Comparison of ENCODE assay signal across 23 mouse cellular contexts in genomic region chr9:118653436-118653835, GRCm38 (mm10). TPM values are rescaled to one million over a fixed set of nuclear protein-coding genes. Genes with fewer than 3 reads are reported as not detected.
DNase-seq lines count a peak whose midpoint lies in the region; ATAC-seq and TF ChIP-seq lines count a peak whose summit lies in the region.
"Had no signal": no experiment of that assay in that cellular context is flagged by ENCODE, and none has a peak within 500 bp of the region (broad histone marks: within the 10 kb centered on the region; RNA-seq: fewer than 3 reads in every experiment).

No protein-coding gene starts in this region.

- H3K9me3 ChIP-seq in kidney, embryonic 15.5 days (replicated peaks), result no peaks in the 10 kb centered on the region
- peaks cover 5% of the 10 kb centered on the region; the same call in 1 of the 2 replicates for H3K9me3 ChIP-seq in embryonic facial prominence, embryonic 10.5 days
- H3K9me3 ChIP-seq: forebrain, embryonic 12.5 days; heart, embryonic 15.5 days; hindbrain, embryonic 15.5 days; intestine, embryonic 15.5 days; lung, embryonic 15.5 days had no signal

- no peak for ATAC-seq in kidney, embryonic 15.5 days (replicated peaks; ENCODE audit: low FRiP score)
- ATAC-seq: intestine, embryonic 15.5 days; Patski had no signal

- no peak for DNase-seq in kidney, postnatal 10 days
- DNase-seq in thymus, postnatal 25 days, result peak; percentile 32
- no peak for DNase-seq in thymus, adult 18-20 months
- DNase-seq in embryonic facial prominence, embryonic 10.5 days (ENCODE audit: low spot score), result peak; percentile 76
- no peak for DNase-seq in left cerebral cortex, adult 2 months (ENCODE audit: extremely low spot score in 1 of 2, low spot score in 2 of 2)
- DNase-seq in adrenal gland, adult 8-10 months, result no peak
- DNase-seq: cerebellum, adult 18-20 months; cerebellum, postnatal 14 days; heart, postnatal 4 days; kidney, adult 9 months; kidney, postnatal 36 days; liver; lung, postnatal 36 days; midbrain, embryonic 14.5 days had no signal

- peaks cover 36% of the 10 kb centered on the region for H3K4me1 ChIP-seq in kidney, embryonic 15.5 days
- peaks cover 67% of the 10 kb centered on the region for H3K4me1 ChIP-seq in embryonic facial prominence, embryonic 10.5 days
- H3K4me1 ChIP-seq: hindbrain, embryonic 15.5 days; intestine, embryonic 15.5 days; megakaryocyte, embryonic 14.5 days had no signal

- H3K36me3 ChIP-seq in kidney, embryonic 15.5 days, result peaks cover 35% of the 10 kb centered on the region
- peaks cover 35% of the 10 kb centered on the region for H3K36me3 ChIP-seq in embryonic facial prominence, embryonic 10.5 days (replicated peaks)
- H3K36me3 ChIP-seq: forebrain, embryonic 12.5 days; hindbrain, embryonic 15.5 days; intestine, embryonic 15.5 days had no signal

- intact Hi-C loops in left cerebral cortex, adult 2 months (cut with DNase I), result no loop called here

- WGBS in kidney, embryonic 15.5 days, result 46% methylated on average over 1 of the region's 1 CpGs
- WGBS in embryonic facial prominence, embryonic 10.5 days, result 8% methylated on average over 1 of the region's 1 CpGs

- no peak overlapping the region for H3K4me3 ChIP-seq in kidney, embryonic 15.5 days (replicated peaks)
- no peak overlapping the region for H3K4me3 ChIP-seq in embryonic facial prominence, embryonic 10.5 days
- H3K4me3 ChIP-seq in left cerebral cortex, adult 2 months, result no peak overlapping the region
- H3K4me3 ChIP-seq: forebrain, embryonic 12.5 days; heart, embryonic 15.5 days; hindbrain, embryonic 15.5 days; intestine, embryonic 15.5 days; lung, embryonic 15.5 days; megakaryocyte, embryonic 14.5 days had no signal

- no peak overlapping the region for H3K9ac ChIP-seq in kidney, embryonic 15.5 days
- H3K9ac ChIP-seq: forebrain, embryonic 12.5 days; heart, embryonic 15.5 days; hindbrain, embryonic 15.5 days; intestine, embryonic 15.5 days; lung, embryonic 15.5 days had no signal

- TF ChIP-seq CTCF in left cerebral cortex, adult 2 months (IDR thresholded peaks at IDR 0.05), result no peak

- H3K4me2 ChIP-seq in kidney, embryonic 15.5 days, result no peak overlapping the region
- H3K4me2 ChIP-seq: forebrain, embryonic 12.5 days; heart, embryonic 15.5 days; hindbrain, embryonic 15.5 days; intestine, embryonic 15.5 days; lung, embryonic 15.5 days had no signal

- H3K27ac ChIP-seq in kidney, embryonic 15.5 days, result peak overlapping the region; percentile 15; the same call in 1 of the 2 replicates
- H3K27ac ChIP-seq in embryonic facial prominence, embryonic 10.5 days (replicated peaks), result peak overlapping the region; percentile 65
- H3K27ac ChIP-seq in left cerebral cortex, adult 2 months, result no peak overlapping the region
- H3K27ac ChIP-seq: forebrain, embryonic 12.5 days; heart, embryonic 15.5 days; hindbrain, embryonic 15.5 days; intestine, embryonic 15.5 days; lung, embryonic 15.5 days; stomach, postnatal 0 days had no signal

- no peaks in the 10 kb centered on the region for H3K27me3 ChIP-seq in kidney, embryonic 15.5 days
- no peaks in the 10 kb centered on the region for H3K27me3 ChIP-seq in embryonic facial prominence, embryonic 10.5 days (replicated peaks; ENCODE audit: low read depth, poor library complexity, severe bottlenecking)
- H3K27me3 ChIP-seq: forebrain, embryonic 12.5 days; heart, embryonic 15.5 days; hindbrain, embryonic 15.5 days; intestine, embryonic 15.5 days; lung, embryonic 15.5 days; Patski had no signal

RNA-seq across cellular contexts. Expression of gene Itga9, which starts 46.9 kb away (rescaled TPM):
- 25.8 and 26.1 TPM in 2 replicates for polyA plus RNA-seq in kidney, embryonic 15.5 days (2015; fragmentation: Nextera tagmentation; extraction: Ambion mirVana)
- 11.9 and 13.4 TPM in 2 replicates for polyA plus RNA-seq in embryonic facial prominence, embryonic 10.5 days (2016; fragmentation: Nextera tagmentation; extraction: Ambion mirVana)
- 1 to 10 TPM; 8.2 to 8.3 TPM for total RNA-seq in left cerebral cortex, adult 2 months (2021)
- total RNA-seq in adrenal gland, adult 8-10 months (2022), result 10 to 100 TPM; 64.9 to 75.4 (median 67.8) TPM

Comparison
In these comparisons a context has a peak if more than half of its experiments do, and no peak if none do; other contexts are left out.
1. DNase-seq: peak in thymus, postnatal 25 days (single experiment) and embryonic facial prominence, embryonic 10.5 days (single experiment); none in kidney, postnatal 10 days (single experiment), thymus, adult 18-20 months (0 of 2), left cerebral cortex, adult 2 months (0 of 2) and adrenal gland, adult 8-10 months (single experiment).
2. RNA of gene Itga9, which starts 46.9 kb away (total RNA-seq): 64.9 to 75.4 TPM in adrenal gland, adult 8-10 months; 8.2 to 8.3 TPM in left cerebral cortex, adult 2 months; every median in the first group is over 4 times any median in the second.